Mouse (Mus musculus): ENCODE results near the gene Rbm4.
"Not testable (repeated sequence)": the region's sequence is repeated elsewhere in the genome, so short reads cannot be mapped to it uniquely, and the experiment has no call there.

The Rbm4 gene

DNA sequence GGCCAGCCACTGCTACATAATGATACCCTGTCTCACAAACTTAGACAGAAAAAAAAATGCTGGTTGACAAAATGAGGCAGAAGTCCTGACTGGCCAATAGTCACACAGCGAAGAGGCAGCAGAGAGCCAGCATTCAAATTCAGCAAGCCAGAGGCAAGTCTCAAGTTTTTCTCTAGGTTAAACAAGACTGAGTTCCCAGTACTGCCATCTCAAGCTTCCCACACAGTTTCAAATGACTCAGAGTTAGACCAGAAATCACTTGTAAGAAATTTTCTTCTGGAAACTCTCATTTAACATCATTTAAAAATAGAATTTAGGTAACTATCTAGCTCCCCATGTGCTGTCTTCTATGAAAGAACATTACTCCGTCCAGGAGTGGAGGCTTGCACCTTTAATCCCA, 4.1 kb upstream of the Rbm4 start:
- DNase-seq (ENCODE audit: low spot score in 2 of 2), result no peak

DNA sequence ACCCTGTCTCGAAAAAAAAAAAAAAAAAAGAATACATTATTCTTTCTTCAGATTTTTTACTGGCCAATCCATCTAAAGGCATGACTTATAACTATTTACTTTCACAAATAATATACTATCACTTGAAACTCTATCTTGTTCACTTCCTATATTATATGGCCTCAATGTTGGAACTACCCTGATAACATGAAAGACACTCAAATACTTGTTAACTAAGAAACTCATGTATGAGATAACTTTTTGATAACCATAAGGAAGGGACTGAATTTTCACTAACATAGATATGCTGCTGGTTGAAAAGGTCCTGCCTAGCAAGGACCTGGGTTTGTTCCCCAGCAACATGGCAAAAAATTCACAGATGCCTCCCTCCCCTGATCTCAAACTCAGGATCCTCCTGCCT, 2.2 kb upstream of the Rbm4 start:
- no peak for DNase-seq (ENCODE audit: low spot score in 2 of 2)

DNA sequence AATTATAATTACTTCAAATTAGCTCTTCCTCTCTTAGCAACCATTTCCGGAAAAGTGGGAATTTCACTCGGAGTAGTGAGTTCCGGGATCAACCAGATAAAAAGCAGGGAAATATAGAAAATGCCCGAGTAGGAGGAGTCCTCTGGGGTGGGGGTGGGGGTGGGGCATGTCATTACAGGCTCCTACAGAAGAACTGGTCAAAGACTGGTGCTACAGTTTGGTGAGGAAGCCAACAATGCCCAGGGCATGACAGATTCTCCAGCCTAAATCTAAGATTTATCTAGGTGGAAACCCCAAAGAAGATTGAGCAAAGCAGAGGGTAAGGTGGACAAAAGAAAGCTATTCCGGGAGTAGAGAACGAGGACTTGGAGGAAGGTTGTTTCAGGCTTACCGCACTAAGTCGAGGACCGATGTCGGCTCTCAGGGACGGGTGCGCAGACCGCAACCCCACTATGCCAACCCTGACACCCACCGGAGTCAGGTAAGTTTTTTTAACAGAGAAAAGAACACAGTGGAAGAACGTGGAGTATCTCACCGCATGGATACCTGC, 345 bp downstream of the Rbm4 start:
- DNase-seq (ENCODE audit: low spot score in 2 of 2), result no peak

DNA sequence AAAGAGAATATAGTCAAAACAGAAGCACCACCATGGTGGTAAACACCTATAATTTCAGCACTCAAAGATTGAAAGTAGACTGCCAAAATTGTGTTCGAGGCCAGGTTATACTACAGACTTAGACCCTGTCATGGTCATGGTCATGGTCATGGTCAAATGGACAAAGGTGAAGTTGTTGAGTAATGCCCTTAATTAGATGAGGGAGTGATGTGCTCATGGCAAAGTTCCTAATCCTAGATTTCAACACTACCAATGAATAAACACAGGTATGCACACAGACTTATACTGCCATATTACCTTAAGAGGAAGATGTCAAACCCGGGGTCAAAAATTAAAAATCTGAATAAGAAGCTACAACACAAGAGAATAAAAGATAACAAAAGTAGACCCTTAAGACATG, 7.4 kb downstream of the Rbm4 start:
- DNase-seq (ENCODE audit: low spot score in 2 of 2), result no peak

DNA sequence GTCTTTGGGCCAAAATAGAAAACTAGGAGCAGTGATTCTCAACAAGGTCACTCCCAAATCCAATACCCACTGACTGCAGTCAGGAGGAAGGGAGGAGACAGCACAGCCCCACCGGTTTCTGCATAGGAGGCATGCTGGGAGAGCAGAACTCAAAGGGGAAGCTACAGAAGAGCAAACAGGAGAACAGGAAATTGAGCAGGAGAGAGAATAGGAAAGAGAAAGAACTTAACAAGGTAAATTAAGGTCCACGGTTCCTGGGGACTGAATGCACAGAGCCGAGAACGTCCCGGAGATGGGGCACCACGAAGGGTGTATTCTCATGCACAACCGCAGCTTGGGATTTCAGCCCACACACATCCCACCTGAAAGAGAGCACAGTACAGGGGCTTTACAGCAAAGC, 8.5 kb downstream of the Rbm4 start:
- DNase-seq (ENCODE audit: low spot score in 2 of 2), result no peak

DNA sequence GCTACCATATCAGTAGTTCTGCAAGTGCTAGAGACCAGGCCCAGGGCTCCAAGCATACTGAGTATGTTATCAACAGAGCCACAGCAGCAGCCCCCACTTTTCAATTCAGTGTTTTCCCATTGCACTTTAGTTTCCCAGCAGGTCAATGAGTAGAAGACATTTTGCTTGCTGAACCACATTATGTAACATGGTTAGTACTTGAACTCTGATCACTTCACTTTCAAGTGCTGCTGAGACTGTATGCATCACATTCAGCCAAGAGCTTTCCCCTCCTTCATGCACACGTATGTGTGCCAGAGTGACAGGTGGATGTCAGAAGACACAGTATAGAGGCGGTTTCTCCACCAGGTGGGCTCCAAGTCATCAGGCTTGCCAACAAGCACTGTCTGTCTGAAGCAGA, 10.8 kb downstream of the Rbm4 start:
- no peak for DNase-seq (ENCODE audit: low spot score in 2 of 2)

DNA sequence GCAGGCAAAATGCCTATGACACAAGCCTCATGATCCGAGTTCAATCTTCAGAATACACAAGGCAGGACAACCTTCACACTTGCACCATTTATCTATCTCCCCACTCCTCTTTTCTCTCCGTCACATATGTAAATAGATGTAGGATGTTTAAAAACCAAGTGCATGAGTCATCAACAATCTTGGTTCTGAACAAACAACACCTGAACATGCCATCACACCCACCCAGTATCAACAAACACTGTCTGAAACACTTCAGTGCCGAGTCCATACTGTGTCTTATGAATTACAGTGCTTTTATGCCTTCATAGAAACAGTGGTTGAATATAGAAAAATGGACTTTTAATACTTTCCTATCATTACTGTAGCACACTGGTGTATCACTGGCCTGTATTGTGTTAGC, 20.9 kb downstream of the Rbm4 start:
- DNase-seq (ENCODE audit: low spot score in 2 of 2), result no peak

DNA sequence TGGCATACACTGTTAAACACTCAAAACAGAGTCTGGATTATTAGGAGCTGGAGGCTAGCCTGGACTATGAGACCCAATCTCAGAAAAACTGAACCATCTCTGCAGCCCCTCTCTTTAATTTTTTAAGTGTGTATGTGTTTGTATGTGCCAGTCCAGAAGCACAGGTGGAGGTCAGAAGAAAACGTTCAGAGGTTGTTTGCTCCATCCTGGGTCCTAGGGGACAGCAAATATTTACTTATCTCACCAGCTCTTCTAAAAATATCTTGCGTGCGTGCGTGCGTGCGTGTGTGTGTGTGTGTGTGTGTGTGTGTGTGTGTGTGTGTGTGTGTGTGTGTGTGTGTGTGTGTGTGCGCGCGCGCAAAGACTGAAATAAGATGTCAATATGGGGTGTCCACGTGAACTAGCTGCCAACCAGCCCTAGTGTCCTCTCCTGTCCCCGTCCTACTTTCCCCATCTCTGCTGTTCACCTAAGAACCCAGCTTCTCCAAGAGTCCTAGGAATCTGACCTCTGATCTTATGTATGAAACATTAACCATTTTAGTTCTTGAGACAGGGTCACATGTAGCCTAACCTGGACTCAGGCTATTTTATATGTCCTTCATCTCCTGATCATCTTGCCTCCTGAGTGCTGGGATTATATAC, 26.1 kb downstream of the Rbm4 start:
- no peak for DNase-seq (ENCODE audit: low spot score in 2 of 2)

DNA sequence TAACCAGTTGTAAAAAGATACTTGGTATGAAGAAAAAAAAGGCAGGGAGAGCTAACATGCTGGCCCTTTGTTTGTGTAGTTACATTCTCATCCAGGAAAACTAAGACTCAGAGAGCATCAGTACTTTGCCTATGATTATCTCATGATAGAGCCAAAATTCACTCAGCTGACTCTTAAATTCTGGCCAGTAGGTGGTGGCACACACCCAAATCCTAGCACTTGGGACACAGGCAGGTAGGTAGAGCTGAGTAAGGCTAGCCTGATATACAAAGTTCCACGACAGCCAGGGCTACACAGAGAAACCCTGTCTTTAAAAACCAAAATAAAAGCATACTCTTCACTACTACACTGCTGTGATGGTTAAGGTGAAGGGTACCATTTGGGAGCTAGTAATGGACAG, 30.8 kb downstream of the Rbm4 start:
- DNase-seq (ENCODE audit: low spot score in 2 of 2), result no peak

DNA sequence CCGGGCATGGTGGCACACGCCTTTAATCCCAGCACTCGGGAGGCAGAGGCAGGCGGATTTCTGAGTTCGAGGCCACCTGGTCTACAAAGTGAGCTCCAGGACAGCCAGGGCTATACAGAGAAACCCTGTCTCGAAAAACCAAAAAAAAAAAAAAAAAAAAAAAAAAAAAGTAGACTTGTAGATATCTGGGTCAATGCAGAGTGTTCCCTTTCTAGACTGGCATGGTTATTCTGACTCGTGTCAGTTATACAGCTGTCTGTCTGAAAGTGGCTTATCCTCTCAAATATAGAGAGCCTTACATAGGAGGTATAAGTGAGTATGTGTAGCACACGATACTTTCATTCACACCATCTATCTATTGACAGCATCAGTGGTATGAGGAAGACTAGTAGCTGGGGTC, 33.2 kb downstream of the Rbm4 start:
- not testable (repeated sequence) for DNase-seq (ENCODE audit: low spot score in 2 of 2)

DNA sequence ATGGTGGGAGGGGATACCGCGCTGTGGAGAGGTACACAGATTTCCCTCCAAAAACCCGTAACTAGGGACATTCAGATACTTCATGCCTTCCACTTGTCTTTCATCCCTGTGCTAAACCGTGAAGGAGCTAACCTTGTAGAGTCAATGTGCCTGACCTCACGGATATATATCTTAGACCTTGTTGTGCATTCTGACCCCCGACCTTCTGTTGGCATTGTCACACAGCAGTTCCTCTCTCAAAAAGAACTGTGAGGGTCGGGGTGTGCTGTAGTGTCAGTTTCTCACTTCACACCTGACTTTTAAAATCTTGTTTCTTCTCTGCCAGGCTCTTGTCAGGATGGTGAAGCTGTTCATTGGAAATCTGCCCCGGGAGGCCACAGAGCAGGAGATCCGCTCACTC, 36.8 kb downstream of the Rbm4 start:
- DNase-seq (ENCODE audit: low spot score in 2 of 2), result no peak

DNA sequence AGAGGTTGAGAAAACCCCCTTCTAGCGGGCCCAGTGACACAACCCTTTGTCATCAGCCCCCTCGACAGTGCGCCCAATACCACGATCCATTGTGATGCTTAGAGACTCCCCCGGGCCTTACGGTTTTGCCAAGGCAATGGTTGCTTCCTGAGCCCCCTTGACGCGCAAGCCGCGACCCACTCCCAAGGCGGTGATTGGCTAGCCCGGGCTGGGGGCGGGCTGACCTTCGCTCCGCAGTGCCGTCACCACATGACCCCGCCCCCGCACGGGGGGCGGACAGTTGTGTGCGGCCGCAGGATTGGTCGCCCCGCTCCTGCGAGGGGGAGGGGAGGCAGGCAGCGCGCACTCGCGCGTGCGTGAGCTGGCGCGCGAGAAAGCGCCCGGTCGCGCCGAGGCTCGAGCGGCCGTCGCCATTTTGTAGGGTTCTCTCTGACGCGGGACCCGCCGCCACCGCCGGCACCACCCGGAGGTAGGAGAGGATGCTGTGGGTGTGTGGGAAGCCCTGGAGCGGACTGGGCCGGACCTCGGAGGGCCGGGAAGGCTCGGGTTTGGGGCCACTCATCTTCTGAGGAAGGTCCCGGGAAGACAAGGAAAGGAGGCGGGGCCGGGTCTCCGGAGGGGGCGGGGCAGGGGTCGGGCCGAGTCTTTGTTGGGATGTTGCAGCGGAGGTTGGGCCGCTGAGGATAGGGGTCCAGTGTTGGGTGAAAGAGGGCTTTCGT, 37.3 kb downstream of the Rbm4 start, which contains the start of gene Rbm4b:
Gene Rbm4b, plus strand, starts transcription at position 305 of the 719 bp plus-strand sequence.
- peak; percentile 91 to 92 for DNase-seq (ENCODE audit: low spot score in 2 of 2)

DNA sequence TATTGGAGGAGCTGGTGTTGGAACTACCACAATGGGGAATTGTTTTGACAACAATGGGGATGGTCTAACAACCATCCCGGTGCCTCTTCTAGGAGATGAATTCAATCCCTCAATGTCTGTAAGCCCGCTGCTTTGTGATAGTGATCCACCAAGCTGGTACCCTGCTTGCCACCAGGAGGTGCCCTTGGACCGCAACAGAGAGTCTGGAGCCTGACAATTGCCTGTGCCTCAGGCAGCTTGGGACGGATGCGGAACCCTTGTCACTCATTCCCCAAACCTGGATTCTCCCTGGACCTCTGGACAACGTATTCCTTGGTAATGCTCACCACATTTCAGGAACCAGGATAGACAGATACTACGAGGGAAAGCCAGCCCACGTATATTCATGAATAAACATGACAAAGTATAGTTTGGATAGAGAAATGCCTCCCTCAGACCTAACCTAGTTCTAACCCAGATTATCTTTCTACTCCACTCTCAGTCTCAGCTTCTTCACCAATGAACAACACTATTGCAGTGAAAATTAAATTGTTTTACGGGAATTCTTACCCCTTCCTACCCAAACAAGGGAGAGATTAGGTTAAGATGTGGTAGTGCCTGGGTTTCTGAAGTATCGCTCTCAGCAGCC, 38.0 kb downstream of the Rbm4 start:
- DNase-seq (ENCODE audit: low spot score in 2 of 2), result peak; percentile 81

DNA sequence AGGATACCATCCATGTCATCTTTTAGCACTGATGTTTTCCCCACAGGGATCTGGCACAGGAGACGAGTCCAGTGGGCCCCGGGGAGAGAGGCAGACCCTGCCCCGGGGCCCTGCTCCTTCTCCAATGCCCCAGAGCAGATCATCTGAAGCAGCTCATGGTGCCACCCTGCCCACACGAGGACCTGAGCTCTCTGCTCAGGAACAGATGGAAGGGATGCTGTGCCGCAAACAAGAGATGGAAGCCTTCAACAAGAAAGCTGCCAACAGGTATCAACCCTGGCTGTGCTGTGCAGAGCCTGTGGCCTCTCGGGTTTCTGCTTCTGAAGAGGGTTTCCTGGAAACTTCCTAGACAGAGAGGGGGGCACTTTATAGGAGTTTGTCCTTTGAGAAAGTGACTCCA, 43.7 kb downstream of the Rbm4 start:
- no peak for DNase-seq (ENCODE audit: low spot score in 2 of 2)

DNA sequence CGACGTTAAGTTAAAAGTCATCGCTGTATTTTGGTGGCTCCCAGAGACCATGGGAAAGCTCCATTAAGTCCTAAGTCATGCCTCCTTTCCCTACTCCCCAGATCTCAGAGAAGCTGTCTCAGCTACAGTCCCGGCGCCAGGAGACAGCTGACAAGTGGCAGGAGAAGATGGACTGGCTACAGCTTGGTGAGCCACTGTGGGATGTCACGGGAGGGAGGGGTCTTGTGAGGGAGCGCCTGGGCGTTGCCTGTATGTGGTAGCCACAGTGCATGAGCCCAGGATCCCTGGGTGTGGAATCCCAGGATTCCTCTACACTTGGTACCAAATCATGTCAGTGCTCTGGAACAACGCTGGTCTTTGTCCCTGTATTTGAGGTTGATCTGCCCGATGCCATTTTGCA, 45.2 kb downstream of the Rbm4 start:
- no peak for DNase-seq (ENCODE audit: low spot score in 2 of 2)

DNA sequence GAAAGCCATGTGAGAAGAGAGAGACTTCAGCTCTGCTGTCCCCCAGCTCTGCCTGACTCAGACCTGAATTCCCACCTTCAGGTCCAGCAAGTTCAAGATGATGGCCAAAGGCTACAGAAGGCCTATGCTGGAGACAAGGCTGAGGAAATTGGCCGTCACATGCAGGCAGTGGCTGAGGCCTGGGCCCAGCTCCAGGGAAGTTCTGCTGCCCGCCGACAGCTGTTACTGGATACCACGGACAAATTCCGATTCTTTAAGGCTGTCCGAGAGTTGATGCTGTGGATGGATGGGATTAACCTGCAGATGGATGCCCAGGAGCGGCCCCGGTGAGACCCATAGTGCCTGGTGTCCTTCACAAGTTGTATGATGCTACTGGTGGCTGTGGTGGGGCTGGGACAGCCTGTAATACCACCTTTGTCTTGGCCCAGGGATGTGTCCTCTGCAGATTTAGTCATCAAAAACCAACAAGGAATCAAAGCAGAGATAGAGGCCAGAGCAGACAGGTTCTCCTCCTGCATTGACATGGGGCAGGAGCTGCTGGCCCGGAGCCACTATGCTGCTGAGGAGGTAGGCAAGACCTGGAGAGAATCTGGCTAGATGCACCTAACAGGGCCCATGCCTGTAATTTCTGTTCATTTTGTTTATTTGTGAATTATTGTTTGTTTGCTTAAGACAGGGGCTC, 45.9 kb downstream of the Rbm4 start:
- no peak for DNase-seq (ENCODE audit: low spot score in 2 of 2)

DNA sequence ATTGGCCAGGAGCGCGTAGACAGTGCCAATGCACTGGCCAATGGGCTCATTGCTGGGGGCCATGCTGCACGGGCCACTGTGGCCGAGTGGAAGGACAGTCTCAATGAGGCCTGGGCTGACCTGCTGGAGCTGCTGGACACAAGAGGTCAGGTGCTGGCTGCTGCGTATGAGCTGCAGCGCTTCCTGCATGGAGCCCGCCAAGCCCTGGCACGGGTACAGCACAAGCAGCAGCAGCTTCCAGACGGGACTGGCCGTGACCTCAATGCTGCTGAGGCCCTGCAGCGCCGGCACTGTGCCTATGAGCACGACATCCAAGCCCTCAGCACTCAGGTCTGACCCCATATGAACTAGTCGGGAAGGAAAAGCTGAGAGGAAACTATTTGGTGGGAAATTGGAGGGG, 47.1 kb downstream of the Rbm4 start:
- DNase-seq (ENCODE audit: low spot score in 2 of 2), result peak in 1 of 2 experiments; percentile 14

DNA sequence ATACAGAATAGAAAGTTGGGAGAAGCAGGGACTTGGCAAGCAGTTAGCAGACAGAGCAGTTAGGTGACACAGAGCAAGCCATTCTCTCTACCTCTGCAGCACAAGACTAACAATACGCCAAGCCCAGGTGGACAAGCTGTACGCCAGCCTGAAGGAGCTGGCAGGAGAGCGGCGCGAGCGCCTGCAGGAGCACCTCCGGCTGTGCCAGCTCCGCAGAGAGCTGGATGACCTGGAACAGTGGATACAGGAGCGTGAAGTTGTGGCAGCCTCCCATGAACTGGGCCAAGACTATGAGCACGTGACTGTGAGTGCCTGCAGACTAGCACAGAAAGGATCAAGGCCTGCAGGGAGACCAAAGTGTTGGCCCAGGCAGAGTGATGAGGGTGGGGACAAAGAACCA, 48.0 kb downstream of the Rbm4 start:
- DNase-seq (ENCODE audit: low spot score in 2 of 2), result no peak

DNA sequence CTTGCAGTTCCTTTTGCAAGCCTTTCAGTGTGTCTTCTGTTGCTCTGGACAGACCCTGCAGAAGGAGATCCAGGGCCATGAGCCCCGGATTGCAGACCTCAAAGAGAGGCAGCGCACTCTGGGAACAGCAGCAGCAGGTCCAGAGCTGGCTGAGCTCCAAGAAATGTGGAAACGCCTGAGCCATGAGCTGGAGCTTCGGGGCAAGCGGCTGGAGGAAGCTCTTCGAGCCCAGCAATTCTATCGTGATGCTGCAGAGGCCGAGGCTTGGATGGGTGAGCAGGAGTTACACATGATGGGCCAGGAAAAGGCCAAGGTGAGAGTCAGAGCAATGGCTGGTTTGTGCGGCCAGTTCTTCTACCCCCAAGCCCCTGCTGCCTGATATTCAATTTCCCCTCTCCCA, 48.6 kb downstream of the Rbm4 start:
- no peak for DNase-seq (ENCODE audit: low spot score in 2 of 2)

DNA sequence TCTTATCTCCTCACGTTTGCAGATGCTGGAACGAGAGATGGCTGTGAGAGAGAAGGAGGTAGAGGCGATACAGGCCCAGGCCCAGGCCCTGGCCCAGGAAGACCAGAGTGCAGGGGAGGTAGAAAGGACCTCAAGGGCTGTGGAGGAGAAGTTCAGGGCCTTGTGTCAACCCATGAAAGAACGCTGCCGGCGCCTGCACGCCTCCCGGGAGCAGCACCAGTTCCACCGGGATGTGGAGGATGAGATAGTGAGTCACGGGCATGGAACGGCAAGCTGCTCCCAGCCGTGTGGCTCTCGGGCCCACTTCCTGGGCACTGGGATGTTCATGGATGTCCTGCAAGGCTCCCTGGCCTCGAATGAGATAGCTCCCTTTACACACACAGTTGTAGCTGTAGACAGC, 49.7 kb downstream of the Rbm4 start:
- no peak for DNase-seq (ENCODE audit: low spot score in 2 of 2)

DNA sequence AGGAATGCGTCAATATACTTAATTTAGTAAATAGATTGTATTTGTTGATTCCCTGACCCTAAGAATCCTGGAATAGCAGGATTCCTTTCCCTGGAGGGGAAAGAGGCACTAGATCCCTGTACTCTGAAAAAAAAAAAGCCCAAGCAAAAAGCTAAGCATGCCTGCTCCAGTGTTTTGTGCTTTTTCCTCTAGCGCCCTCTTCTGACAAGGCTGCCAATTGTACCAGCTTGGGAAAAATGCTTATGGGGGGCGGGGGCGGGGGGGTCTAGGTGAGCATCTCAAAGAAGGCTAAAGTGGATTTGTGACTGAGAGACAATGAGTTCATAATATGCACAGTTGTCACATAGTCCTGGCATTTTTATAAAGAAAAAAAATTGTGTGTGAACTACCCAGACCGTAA, 50.2 kb downstream of the Rbm4 start:
- no peak for DNase-seq (ENCODE audit: low spot score in 2 of 2)

DNA sequence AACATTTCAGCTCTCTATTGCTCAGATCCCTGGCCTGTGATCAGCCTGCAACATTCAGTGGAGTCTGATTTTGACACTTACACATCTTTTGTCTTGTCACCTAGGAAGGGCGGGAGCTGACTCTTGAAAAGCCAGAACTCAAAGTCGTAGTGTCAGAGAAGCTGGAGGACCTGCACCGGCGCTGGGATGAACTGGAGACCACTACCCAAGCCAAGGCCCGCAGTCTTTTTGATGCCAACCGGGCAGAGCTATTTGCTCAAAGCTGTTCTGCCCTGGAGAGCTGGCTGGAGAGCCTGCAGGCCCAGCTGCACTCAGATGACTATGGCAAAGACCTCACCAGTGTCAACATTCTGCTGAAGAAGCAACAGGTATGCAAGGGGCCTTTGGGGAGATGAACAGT, 51.5 kb downstream of the Rbm4 start:
- DNase-seq (ENCODE audit: low spot score in 2 of 2), result no peak

All from urinary bladder, adult 18-20 months (tissue).